Mouse (Mus musculus) cerebellum, postnatal 25 days (tissue): ENCODE data around the gene Cd200r3.
A peak's percentile ranks its signal among the peaks of the same experiment; 100 is the strongest.

Experiments used
- DNase-seq, 2 experiments: peaks; one replicate each; pipeline ENCODE4 v3.0.0; 2021; ENCODE audit warnings: mixed read lengths in 2 of 2

Cd200r3 gene

GRCm38 (mm10) chr16:44943468-44943867, at the start of gene Cd200r3:
Cd200r3 (plus strand) TSS chr16:44943678.
- no peak for DNase-seq

DNA sequence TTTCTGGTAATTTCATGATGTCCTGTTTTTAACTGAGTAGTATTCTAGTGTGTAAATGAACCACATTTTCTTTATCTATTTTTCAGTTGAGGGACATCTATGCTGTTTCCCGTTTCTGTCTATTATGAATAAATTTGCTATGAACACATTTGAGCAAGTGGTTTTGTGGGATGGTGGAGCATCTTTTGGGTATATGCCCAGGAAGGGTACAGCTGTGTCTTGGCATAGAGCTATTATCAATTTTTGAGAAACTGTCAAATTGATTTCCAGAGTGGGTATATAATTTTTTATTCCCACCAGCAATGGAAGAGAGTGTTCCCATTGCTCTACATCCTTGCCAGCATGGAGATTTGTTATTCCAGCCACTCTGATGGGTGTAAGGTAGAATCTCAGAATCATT, 11.5 kb upstream of the Cd200r3 start:
- DNase-seq, result no peak

- no peak for DNase-seq
Measured at GRCm38 (mm10) chr16:44951360-44952114, 8.1 kb downstream of the Cd200r3 start.

DNA sequence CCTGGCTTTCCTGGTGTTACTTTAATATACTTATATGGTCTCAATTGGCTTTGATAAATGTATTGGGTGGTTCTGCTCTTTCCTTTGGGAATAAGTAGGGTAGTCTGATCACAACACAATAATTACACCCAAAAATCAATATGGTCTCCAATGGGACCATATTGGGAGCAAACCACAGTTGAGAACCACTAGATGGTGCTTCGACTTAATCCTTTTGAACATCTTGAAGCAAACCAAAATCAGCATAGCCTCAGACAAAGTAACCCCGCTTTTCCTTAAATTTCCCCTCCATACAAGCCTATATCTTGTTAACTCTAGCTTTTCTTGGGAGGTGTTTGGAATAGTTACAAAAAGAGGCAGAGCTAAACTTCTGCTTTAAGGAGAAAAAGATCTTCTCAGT, 18.8 kb downstream of the Cd200r3 start:
- DNase-seq, result no peak

DNA sequence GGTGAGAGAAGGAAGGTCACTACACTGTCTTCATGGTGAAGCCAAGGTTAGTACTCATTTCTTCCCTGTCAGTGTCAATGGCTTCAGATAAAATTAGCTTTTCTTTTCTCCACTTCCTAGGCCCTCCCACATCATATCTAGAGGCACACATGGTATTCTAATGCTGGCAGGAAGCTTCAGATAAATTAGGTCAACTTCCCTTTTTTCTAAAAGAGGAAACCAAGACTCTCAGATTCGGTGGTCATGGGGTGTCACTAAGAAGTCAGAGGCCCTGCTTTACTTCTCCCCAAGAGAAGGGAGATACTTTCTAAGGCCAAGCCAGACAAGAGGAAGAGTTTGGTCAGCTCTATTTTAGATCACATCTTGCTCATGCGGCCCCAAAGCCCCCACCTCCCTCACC, 19.3 kb downstream of the Cd200r3 start:
- no peak for DNase-seq

- no peak for DNase-seq
Measured at GRCm38 (mm10) chr16:44964526-44965374, 21.3 kb downstream of the Cd200r3 start.

DNA sequence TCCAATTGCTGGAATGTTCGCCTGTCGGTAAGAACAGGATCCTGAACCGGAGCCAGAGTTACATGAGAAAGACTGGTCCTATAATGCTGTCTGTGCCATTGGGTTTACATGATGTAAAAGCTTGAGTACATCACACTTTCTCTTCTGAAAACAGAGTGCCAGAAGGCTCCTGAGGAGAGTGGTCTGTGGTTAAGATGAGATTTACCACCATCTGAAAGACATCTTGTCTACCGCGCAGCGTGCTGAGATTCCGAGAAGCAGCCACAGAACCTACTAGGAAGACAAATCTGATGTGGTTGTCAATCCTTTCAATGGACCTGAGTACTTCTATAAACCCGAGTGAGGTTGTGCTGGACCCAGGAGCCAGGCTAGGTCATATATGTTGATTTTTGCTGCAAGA, 21.9 kb downstream of the Cd200r3 start:
- no peak for DNase-seq

GRCm38 (mm10) chr16:44965890-44966289, 22.4 kb downstream of the Cd200r3 start:
- DNase-seq, result no peak

DNA sequence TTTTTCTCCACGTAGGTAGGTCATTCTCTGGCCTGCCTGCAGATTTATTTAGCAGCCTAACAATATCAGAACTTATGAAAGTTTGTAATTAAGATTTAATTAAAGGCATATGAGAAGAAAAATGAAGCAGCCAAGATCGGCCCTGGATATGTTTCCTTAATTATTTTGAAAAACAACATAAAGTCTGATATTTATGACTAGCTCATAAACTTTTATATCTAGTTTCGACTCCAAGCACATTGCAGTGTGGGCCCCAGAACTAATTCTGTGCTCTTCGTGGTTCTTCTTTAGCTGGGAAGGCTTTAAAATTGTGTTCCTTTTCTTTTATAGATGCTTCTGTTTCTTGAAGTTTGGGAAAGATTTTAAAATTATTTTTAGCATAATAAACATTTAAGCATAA, 23.4 kb downstream of the Cd200r3 start:
- no peak for DNase-seq

DNA sequence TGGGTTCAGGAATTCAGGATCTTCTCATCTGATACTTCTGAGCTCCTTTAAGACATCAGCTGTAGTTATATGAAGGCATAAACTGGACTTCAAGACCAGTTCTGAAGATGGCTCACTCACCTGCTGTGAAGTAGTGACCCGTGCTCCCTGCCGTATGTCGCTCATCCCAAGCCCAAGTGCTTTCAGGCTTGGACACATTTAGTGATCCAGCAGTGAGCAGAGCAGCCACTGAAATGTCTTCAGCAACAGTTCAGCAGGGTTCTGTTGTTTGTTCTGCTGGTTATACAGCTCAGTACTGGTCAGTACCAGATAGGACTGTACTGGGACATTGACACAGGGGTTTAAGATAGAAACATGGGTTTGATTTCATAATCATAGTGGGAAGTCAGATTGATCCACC, 24.6 kb downstream of the Cd200r3 start:
- DNase-seq, result peak; percentile 64 to 71

- no peak for DNase-seq
Measured at GRCm38 (mm10) chr16:44970925-44971324, 27.4 kb downstream of the Cd200r3 start.

GRCm38 (mm10) chr16:44974042-44974441, 30.6 kb downstream of the Cd200r3 start:
- no peak for DNase-seq

DNA sequence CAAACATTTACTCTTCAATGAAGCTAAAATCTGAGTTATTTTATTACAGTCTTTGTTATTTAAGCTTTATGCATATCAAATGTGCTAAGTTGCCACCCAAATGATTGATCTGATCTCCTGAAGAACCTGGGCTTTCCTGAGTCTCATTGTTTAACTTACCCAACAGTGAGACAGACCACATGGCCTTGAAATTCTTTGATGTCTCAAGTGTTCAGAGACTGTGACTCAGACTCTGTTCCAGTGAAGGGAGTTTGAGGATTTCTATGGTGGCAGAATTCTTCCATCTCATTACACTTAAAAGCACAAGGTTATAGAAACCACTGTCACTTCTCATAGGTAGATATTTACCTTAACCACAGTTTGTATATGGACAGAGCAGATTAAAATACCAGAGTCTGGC, 32.6 kb downstream of the Cd200r3 start:
- no peak for DNase-seq

DNA sequence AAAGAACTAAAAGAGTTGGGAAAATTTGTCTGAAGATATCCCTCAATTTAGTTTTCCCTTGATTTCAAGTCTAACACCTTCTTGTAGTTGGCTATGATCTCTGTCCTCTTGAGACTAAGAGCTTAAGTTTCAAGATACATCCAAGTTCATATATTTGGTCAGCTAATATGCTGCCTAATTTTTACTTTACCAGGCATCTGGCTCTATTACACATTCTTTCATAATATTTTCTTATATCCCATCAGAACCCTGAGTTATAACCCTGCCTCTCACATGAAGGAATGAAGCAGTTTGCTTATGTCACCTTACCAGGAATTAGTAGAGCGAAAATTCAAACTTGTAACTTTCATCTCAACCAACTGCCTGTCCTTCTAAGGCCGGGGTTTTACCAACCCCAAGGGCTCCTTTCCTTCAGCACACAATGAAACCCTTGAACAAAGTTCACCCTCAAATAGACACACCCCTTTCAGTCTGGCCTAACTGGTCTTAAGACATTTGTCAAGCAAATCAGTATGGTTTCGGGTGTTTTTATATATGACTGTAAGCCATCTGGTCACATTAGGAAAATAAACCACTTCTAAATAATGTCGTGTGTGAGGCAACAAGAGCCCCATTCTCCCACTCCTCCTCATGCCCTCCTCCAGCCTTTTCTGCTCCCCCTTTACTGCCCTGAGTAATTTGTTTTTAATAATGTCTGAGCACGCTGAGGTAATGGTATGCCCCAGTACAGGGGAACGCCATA, 33.6 kb downstream of the Cd200r3 start:
- DNase-seq, result no peak

- no peak for DNase-seq
Measured at GRCm38 (mm10) chr16:44978193-44978592, 34.7 kb downstream of the Cd200r3 start.

GRCm38 (mm10) chr16:44979355-44979896, 35.9 kb downstream of the Cd200r3 start:
- peak; percentile 65 to 70 for DNase-seq

DNA sequence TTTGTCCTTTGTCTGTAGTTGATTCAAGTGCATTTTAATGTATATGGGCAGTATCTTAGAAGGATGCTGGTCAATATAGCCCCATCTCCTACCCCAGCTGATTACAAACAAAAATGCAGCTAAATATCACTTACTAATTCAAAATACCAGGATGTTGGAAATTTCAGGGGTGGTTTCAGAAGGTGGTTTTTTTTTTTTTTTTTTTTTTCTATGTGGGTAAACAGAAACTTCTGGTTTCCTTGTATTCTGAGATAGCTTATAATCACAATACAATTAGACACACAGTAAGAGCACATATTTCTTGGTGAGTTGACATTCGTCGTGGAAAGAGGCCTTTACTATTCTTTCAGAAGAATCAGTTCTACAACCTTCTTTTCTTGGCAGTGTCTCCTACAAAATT, 39.5 kb downstream of the Cd200r3 start:
- no peak for DNase-seq

DNA sequence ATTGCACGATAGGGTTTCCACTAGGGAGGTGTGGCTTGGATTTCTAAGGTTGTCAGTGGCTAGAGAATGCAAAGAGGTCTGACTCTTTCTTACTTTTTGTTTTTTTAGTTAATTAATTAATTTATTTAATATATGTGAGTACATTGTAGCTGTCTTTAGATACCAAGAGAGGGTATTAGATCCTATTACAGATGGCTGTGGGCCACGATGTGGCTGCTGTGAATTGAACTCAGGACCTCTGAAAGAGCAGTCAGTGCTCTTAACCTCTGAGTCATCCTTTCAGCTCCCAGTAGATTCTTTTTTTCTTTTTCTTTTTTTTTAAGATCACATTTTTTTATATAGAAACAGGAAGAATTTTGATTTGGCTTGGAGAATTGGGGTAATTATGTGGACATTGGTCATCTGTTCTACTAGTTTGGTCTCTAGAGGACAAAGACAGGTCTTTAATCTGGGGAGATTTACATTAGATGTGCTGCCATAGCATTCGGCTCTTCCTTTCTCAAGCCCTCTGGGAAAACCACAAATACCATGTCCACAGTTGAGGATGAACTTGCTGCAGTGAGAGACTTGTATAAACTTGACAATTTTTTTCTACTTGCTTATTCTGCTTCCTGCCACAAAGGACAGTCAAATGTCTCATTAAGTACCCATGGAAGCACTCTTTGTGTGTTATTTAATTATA, 40.0 kb downstream of the Cd200r3 start:
- DNase-seq, result no peak

DNA sequence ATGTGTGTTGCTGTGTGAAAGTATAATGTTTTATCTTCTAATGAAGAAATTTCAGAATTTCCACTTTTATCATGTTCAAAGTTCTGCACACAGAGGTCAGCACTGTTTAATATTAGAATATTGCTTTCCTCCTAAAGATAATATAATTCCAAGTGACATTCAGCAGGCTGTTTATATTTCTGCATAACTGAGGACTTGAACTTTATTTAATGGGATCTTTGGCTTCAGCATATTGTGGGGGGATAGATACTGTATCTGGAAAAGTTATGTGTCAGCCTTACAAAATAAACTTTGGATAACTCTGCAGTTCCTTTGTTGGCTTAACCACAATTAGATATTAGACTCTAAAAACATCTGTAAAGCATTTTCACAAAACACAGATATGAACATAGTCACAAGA, 40.6 kb downstream of the Cd200r3 start:
- DNase-seq, result no peak

DNA sequence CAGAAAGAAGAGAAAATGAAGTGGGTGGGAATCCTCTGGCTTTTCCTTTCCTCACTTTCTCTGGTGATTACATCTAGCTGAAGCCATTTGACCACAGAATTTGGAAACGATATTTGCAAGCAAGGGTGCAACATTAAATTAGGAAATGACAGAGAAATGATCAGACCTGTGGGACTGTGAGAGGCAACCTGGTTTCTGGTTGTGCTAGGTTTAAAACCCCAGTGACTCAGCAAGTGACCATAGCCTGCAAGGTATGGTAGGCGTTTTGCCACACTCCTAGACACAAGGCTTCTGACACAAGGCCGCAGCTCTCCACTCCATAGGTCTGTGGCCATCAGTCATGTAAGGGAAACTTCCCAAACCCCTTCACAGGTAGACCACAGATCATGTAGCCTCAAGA, 41.4 kb downstream of the Cd200r3 start:
- DNase-seq, result no peak

- no peak for DNase-seq
Measured at GRCm38 (mm10) chr16:44986029-44986428, 42.6 kb downstream of the Cd200r3 start.

GRCm38 (mm10) chr16:44988667-44989357, 45.3 kb downstream of the Cd200r3 start:
- DNase-seq, result no peak
